Mouse (Mus musculus) mouse trophoblast stem cell (cell line): Measurements from ENCODE around the gene Ubtd2.

Source experiments
- in situ Hi-C, 2 experiments: fragments of 300-500 bp; cut with MseI, MboI; formaldehyde crosslinking; loops; 2 replicates in 1 of 2; 3 replicates in 1 of 2; pipeline ENCODE4 v1.15.1; 2025

The Ubtd2 gene

GRCm38 (mm10) chr11:32545605-32546004, 90.4 kb downstream of the Ubtd2 start:
- in situ Hi-C loops, result no loop called here

GRCm38 (mm10) chr11:32546483-32546882, 91.3 kb downstream of the Ubtd2 start:
- in situ Hi-C loops, result no loop called here

- in situ Hi-C loops, result no loop called here
Measured at GRCm38 (mm10) chr11:32547391-32547947, 92.3 kb downstream of the Ubtd2 start.

GRCm38 (mm10) chr11:32548240-32548639, 93.1 kb downstream of the Ubtd2 start:
- in situ Hi-C loops, result no loop called here

- in situ Hi-C loops, result no loop called here
Measured at GRCm38 (mm10) chr11:32549236-32549635, 94.1 kb downstream of the Ubtd2 start.

- in situ Hi-C loops, result no loop called here
Measured at GRCm38 (mm10) chr11:32550102-32550501, 94.9 kb downstream of the Ubtd2 start.

- in situ Hi-C loops, result no loop called here
Measured at GRCm38 (mm10) chr11:32551056-32551455, 95.9 kb downstream of the Ubtd2 start.

- in situ Hi-C loops, result no loop called here
Measured at GRCm38 (mm10) chr11:32551579-32552297, 96.6 kb downstream of the Ubtd2 start.

- in situ Hi-C loops, result no loop called here
Measured at GRCm38 (mm10) chr11:32552401-32553090, 97.4 kb downstream of the Ubtd2 start.

GRCm38 (mm10) chr11:32553311-32554140, 98.4 kb downstream of the Ubtd2 start:
- in situ Hi-C loops, result no loop called here

GRCm38 (mm10) chr11:32554141-32555091, 99.2 kb downstream of the Ubtd2 start:
- in situ Hi-C loops, result no loop called here

GRCm38 (mm10) chr11:32555103-32555689, 100.0 kb downstream of the Ubtd2 start:
- in situ Hi-C loops, result no loop called here

- in situ Hi-C loops, result no loop called here
Measured at GRCm38 (mm10) chr11:32556333-32556990, 101.3 kb downstream of the Ubtd2 start.

GRCm38 (mm10) chr11:32558026-32558425, 102.9 kb downstream of the Ubtd2 start:
- in situ Hi-C loops, result no loop called here

GRCm38 (mm10) chr11:32558677-32559076, 103.5 kb downstream of the Ubtd2 start:
- in situ Hi-C loops, result no loop called here

GRCm38 (mm10) chr11:32560015-32560770, 105.0 kb downstream of the Ubtd2 start:
- in situ Hi-C loops, result no loop called here

- in situ Hi-C loops, result no loop called here
Measured at GRCm38 (mm10) chr11:32561465-32562355, 106.5 kb downstream of the Ubtd2 start.

- in situ Hi-C loops, result no loop called here
Measured at GRCm38 (mm10) chr11:32562706-32563105, 107.5 kb downstream of the Ubtd2 start.
